Mouse (Mus musculus) megakaryocyte progenitor cell, adult 5-6 weeks (primary cell): ENCODE data around the gene Alg13. TPM values are rescaled to one million over a fixed set of nuclear protein-coding genes. Genes with fewer than 3 reads are reported as not detected.

ENCODE experiments used
- ATAC-seq: replicated peaks from 2 replicates; pipeline ENCODE4 v1.8.0; 2016; ENCODE audit warnings: mild to moderate bottlenecking, moderate TSS enrichment, inconsistent platforms; ENCODE audit not compliant: poor library complexity
- total RNA-seq, 2 experiments: library from RNA; stranded (forward) in 1 of 2; stranded (reverse) in 1 of 2; fragments of 157-497, 149-512 nt in 1 of 2; fragments of 200-1000 nt in 1 of 2; gene quantifications; 2 replicates each; pipeline versions ENCODE4 v1.2.3 to v1.2.4; 2015 to 2017

Gene Alg13
- total RNA-seq (2015) (19.1 and 21.2 TPM in 2 replicates), total RNA-seq (2017) (16.5 and 21.5 TPM in 2 replicates)

- ATAC-seq: peak; percentile 91
These were observed at the start of gene Alg13 for GRCm38 (mm10) chrX:144317548-144318163. TSS of gene Alg13 (plus strand) at chrX:144317804.

DNA sequence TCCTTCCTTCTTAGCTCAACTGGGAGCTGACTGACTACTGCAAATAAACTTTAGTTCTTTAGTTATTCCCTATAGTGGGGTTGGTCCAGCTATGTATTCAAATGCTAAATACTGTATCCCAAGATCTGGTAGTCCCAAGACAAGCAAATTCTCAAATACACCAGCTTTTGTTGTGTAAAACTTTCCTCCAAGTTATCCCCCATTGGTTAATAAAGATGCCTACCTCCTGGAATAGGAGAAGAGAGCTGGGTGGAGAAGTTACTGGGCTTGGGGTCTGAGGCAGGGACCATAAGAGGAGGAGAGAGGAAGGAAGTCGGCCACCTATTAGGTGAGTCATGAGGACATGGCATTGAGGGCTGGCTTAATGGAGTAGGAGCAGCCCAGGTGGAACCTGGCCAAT is 49.0 kb upstream of the Alg13 start:
- ATAC-seq: no peak

DNA sequence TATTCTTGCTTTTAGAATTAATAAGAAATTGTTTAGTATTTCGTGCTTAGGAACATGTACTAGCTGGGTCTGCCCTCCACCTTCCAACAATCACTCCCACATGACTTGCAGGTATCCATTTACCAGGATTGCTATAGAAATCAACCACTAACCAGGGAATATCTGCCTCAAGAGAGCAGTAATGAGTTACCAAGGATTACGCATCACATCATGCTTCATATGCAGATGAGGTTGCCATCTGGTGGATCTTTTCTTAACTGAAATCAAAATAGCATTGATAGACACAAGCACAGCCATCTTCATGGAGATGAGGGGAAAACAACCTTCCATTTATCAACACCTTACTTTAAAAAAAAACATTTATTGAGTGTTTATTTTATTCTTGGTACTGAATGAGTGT is 16.1 kb upstream of the Alg13 start:
- ATAC-seq: peak; percentile 46; the same call in 1 of the 2 replicates

- ATAC-seq: no peak
These were observed 11.9 kb upstream of the Alg13 start for GRCm38 (mm10) chrX:144305659-144306058.

GRCm38 (mm10) chrX:144314041-144314440 is 3.6 kb upstream of the Alg13 start:
- ATAC-seq: no peak

- ATAC-seq: no peak
These were observed 2.6 kb upstream of the Alg13 start for GRCm38 (mm10) chrX:144315028-144315427.

DNA sequence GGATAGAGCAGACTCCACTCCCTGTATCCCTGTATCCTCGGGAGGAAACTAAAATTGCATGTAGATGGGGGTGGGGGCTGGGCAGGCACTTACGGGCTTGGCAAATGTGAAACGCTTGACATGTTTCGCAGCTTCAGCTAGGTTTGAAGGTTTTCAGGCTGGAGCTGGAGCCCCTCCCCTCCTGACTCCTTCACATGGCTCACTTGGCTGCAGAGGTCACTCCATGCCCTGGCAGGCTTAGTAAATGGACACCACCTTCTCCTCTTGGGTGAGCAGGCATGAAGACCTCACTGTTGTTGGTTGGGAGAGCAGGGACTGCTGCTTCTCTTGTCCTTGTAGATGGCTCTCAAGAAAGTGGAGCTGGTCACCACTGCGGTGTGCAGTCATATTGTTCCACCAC is 1.6 kb upstream of the Alg13 start:
- ATAC-seq: no peak

DNA sequence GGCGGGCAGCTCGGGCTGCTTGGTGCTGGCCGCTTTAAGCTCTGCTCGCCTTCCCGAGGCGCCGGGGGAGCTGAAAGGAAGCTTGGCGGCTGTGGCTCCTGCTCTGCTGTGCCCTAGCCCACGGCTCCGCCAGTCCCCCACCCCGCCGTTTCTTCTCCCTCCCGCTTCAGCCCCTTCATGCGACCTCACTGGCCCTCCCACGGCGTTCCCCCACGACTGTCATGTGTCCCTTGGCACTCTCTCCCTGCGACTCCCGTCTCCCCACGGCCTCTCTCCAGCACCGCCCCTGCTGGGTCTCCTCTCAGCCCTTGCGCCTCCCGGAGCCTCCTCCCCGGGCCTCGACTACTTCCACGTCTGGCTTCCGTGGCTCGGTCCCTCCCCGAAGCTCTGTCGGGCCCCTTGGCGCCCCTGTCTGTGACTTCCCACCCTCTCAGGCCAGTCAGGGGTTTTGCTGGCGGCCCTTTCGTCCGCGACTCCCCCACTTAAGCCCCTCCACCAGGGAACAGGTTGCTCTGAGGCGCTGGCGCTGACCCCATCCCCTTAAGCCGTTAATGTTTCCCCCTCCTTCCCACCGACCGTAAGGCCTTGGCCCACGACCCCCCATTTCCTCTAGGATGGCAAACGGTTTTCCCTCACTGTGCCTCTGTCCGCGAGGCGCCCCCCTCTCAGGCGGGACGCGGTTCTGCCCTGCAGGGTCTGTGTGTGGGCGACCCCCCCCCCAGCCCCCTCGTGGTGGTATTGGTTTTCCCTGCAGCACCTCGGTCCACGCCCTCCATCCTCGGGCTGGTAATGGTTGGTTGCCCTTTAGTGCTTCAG is 768 bp downstream of the Alg13 start:
- ATAC-seq: peak; percentile 76

GRCm38 (mm10) chrX:144319366-144319765 is 1.8 kb downstream of the Alg13 start:
- no peak for ATAC-seq

GRCm38 (mm10) chrX:144325375-144325774 is 7.8 kb downstream of the Alg13 start:
- ATAC-seq: no peak

DNA sequence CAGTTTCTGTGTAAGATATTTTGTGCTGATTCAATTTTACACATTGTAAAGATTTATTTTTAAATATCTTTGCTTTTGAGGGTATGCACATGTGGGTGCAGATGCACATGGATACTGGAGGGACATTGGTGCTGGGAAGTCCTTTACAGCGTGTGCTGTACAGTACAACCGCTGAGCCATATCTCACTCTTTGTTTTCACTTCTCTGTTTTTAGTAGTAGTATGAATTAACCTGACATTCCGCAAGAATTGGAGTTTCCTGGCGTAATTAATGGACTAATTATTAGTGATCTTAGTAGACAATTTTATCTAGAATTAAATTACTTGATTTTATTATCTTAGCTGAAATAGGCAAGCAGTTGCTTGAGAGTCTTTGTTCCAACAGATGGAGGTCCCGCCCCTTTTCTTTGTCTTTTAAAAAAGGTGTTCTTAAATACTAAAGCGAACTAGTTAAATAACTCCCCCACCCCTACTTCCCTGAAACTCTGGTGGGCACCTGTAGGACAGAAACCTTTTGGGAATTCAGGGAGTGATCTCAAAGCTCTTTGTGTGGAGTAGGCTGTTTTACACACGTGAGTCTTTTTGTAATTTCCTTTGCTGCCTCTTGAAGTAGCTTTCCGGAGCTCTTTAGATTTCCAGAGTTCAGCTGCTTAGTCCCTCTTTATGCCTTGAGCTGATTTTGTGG is 17.9 kb downstream of the Alg13 start:
- no peak for ATAC-seq

DNA sequence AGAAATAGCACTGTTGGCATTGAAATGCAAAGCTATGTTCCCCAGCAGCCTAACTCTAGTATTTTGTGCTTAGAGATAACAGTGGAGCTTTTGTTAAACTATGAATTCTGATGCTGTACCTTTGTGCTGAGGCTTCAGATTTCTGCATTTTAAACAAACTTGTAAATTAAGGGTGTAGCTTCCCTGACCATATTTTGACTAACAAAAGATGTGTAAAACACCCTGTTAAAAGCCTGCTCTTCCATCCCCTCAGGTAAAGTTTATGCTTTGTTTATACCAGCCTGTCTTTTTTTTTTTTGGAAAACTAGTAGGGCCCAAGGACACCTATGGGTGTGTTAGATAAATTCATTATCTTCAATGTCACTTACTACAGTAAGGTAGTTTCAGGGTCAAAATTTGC is 20.3 kb downstream of the Alg13 start:
- ATAC-seq: no peak

DNA sequence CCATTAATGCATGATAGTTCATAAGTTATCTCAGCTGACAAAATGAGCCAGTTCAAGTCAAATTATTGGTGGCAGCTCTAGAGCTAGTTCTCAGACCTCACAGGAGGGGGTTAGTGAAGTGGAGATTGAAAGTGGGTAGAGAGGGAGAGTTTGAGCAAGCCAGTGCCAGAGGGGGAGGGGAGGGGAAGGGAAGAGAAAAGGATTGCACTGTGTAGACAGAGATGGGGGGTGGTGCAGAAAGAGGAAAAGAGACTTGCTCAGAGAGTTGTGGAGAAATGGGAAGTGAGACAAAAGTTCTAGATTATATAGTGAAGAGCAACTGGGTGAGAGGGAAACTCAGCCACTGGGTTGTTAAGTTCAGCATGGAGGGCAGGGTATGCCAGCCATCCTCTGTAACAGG is 20.8 kb downstream of the Alg13 start:
- peak; percentile 90 for ATAC-seq

DNA sequence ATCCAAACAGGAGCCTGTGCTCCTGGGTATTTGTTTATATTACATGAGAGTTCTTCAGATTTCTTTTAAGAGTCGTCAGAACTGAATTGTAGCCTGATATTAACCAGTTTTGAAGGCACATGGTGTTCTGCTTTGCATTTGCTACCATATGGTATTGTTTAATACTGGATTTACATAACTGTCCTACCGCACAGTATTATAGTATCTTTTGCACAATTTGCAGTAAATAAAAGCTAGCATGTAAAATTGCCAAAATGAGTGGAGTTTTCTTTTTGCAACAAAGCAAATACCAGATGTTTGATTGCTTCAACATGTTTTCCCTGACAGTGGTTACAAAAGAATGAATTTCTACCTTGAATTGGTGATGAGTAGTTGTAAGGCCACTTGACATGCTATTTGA is 56.6 kb downstream of the Alg13 start:
- ATAC-seq: no peak

DNA sequence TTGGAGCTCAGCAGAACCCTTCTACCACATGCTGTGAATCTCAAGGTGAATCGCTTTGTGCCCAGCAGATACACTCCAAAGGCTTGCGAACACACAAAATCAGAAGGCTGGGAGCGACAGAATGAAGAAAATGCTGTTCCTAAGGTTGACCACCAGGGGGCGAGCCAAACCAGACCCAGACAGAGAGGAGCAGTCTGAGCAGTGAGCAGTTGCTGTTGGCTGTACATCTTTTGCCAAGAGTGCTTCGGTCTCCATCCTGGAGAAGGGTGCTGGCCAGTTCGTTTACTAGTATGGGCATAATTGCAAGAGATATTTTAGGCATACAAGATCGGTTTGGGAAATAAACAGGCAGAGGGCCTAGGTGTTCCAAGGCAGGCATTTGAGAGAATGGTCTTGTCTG is 85.9 kb downstream of the Alg13 start:
- peak; percentile 93 for ATAC-seq

DNA sequence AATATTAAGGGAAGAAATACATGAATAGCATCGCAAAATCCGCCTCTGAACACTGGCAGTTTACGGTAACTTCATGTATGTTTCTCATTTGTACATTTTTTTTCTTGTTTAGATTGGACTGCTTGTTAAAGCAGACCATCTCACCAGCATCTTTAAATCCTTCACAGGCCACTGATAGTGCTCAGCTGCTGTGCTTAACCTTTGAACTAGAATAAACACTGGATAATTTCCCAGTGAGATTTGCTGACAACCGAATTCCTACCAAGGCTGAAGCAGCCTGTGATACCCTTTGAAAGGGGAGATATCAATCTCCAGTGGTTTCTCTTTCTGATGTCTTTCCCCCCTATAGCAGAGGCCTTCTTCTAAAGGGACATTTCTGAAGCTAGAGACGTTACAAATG is 90.4 kb downstream of the Alg13 start:
- ATAC-seq: no peak

GRCm38 (mm10) chrX:144420259-144420658 is 102.7 kb downstream of the Alg13 start:
- ATAC-seq: no peak

DNA sequence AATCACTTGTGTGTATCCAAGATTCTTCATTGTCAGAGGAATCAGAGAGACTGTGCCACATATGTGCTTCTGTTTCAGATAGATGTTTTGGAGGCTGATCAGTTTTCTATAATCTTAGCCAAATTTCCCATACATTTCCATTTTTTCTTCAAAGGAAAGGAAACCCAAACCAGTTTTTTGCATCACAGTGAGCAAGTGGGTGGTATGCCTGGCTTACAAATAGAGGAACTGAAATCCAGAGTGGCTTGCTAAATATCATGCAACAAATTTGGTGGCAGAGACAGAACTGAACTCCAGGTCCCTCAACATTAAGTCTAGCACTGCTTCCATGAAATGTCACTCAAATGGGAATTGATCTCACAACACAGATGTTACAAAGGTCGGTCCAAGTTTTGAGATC is 103.5 kb downstream of the Alg13 start:
- no peak for ATAC-seq

GRCm38 (mm10) chrX:144423848-144424247 is 106.2 kb downstream of the Alg13 start:
- no peak for ATAC-seq
